Mouse (Mus musculus) gastrocnemius, postnatal 4 days (tissue): ENCODE results near the gene Bsdc1. TPM values are rescaled to one million over a fixed set of nuclear protein-coding genes. Genes with fewer than 3 reads are reported as not detected.
"Not testable (repeated sequence)": the region's sequence is repeated elsewhere in the genome, so short reads cannot be mapped to it uniquely, and the experiment has no call there.

Experiments
- DNase-seq, 2 experiments: peaks; one replicate each; pipeline ENCODE4 v3.0.0; 2021 to 2022; ENCODE audit warnings: low spot score in 2 of 2, mixed read lengths in 2 of 2
- long read RNA-seq, 2 experiments: library from polyadenylated mRNA; stranded (forward); transcript quantifications; one replicate each; pipeline ENCODE4 v2.0.0; 2021
- total RNA-seq, 2 experiments: library from RNA; stranded (reverse); gene quantifications; 2 replicates each; pipeline ENCODE4 v1.2.3; 2021

The Bsdc1 gene
- 10 to 100 TPM; 32.2 to 35.2 TPM for total RNA-seq
- long read RNA-seq, experiment 1, transcript Bsdc1-201 (11 exons, 2,823 nt): major isoform, 15 of 22 reads
- long read RNA-seq, experiment 1, partial matches to known transcripts: 2 of 22 reads
- long read RNA-seq, experiment 1, other reads (novel, unspliced or antisense): 5 of 22 reads
- long read RNA-seq, experiment 2, transcript Bsdc1-201 (11 exons, 2,823 nt): major isoform, 20 of 30 reads
- long read RNA-seq, experiment 2, partial matches to known transcripts: 5 of 30 reads
- long read RNA-seq, experiment 2, other reads (novel, unspliced or antisense): 5 of 30 reads

DNA sequence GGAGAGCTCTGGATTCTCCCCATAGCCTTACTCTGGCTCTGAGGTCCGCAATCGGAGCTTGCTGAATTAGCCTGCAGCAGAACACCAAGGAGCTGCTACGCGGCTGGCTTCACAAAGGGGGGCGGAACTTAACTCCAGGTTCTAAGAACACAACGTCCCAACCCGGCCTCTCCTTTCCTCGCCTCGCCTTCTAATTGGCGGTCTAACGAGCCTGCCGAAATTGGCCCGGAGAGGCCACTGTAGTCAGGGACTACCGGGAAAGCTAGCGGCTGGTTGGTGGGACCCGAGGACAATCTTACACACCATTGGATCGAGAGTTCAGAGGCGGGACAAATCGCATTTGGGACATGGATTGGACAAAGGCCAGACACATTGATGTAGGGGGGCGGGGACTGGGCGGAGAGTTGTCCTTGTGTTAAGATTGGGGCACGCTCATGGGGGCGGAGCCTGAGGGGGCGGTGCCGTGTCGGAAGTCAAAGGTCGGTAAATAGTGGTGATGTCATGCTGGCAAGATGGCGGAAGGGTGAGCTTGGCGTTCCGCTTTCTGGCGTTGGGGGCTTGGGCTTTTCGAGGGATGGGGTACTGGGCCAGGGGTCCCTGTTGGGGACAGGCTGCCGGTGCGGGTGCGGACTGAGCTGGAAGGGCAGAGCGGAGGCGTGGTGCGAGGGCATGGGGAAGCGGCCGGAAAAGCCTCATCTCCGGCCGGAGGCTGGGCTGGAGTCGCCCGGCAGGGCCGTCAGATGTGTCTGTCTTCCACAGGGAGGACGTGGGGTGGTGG, at the start of gene Bsdc1:
Gene Bsdc1 (plus strand): TSS at position 399 of the 778 bp plus-strand sequence.
- DNase-seq: peak; percentile 98 to 99

DNA sequence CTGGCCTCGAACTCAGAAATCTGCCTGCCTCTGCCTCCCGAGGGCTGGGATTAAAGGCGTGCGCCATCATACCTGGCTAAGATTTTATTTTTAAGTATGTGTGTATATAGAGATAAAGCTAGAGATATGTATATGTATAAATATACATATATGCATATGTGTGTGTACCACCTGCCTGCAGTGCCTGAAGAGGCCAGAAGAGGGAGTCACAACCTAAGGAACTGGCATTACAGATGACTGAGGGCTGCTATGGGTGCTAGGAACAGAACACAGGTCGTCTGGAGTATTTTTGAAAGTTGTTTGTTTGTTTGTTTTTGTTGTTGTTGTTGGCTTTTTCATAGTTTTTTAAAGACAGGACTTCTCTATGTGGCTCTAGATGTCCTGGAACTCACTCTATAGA, 45.5 kb upstream of the Bsdc1 start:
- no peak for DNase-seq

DNA sequence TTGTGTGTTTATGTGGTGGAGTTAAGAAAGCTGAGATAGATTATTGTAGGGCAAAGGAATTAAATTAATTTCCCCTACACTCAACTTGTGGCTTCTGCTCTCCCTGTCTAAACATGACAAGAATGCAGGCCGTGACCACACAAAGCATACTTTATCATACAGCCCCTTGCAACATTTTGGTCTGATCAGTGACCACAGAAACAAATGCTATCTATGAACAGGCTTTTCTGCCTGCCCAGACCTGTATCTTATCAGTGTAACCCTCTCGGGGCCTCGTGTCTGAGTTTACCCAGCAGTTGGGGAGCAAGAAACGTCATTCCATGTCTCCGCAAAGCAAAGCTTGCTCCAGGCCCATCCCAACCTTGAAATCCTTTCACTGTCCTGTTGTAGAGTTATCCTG, 44.9 kb upstream of the Bsdc1 start:
- DNase-seq: no peak

DNA sequence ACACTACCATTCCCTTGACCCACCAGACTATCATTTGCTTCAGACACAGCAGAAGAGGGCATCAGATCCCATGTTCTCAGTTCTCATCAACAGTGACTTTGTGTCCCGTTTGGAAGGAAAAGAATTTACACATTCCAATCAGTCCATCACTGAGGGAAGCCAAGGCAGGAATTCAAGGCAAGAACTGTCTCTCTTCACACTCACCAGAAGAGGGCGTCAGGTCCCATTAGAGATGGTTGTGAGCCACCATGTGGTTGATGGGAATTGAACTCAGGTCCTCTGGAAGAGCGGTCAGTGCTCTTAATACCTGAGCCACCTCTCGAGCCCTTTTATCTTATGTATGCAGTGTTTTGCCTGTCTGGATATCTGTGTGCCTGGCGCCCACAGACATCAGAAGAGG, 43.1 kb upstream of the Bsdc1 start:
- DNase-seq: no peak

DNA sequence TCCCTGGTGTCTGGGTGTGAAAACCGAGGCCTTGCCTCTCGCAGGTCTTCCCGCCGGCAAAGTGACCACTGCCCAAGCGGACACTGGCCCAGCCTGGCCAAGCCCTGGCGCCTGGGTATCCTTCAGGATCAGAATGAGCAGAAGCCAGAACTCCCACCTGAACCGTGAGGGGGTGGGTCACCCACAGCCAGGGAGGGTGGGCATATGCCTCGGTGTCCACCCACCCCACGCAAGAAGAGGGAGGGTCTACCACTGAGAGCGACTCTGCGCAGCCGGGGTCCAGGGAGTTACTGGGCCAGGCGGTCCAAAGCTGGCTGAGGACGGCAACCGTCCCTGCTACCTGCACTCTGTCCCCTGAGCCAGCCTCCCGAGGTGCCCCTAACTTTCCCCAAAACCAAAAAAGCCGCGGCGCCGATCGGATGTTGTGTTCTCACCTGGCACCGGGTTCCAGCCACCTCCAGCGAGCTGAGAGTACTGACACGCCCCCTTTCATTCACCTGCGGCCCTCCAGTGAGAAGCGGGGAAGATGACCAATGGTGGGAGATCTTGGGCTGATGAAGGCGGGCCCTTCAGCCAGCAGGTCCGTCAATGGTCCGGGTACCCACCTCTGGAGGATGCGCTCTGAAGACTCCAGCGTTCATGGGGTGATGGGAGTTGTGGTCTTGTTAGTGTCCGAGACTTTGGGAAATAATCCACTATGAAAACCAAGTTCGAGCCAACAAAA, 20.9 kb upstream of the Bsdc1 start, which contains the start of gene Zbtb8b:
Gene Zbtb8b (minus strand): TSS at position 514 of the 724 bp plus-strand sequence.
- DNase-seq: no peak

DNA sequence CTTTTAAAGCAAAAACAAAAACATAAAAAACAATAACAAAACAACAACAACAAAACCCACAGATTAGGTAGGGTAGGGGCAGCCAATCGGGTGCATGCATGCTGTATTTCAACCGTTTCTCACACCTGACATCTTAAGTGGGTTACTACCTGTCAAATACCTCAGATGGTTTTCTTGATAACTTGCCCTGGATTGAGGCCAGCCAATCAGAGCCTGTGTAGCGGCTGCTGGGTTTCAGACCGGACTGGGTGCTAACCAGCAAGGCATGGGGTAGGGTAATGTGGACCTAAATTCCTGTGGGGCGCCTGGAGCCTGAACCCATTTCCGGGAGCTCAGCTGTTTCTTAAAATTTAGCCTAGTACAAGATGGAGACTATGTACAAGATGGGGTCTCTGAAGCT, 20.2 kb upstream of the Bsdc1 start:
- no peak for DNase-seq

DNA sequence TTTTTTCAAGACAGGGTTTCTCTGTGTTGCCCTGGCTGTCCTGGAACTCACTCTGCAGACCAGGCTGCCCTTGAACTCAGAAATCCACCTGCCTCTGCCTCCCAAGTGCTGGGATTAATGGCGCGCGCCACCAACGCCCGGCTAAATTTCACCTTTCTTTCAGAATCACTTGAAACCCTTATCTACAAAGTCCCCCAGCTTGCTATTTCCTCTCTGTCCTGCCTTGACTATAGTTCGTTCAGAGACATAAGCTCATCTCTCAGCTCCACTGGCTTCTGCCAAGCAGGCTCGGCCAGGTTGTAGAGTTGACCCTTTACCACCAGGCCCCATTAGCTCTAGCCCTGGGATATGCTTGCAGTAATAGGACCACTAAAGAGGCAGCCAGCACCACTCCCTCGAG, 14.0 kb upstream of the Bsdc1 start:
- no peak for DNase-seq

DNA sequence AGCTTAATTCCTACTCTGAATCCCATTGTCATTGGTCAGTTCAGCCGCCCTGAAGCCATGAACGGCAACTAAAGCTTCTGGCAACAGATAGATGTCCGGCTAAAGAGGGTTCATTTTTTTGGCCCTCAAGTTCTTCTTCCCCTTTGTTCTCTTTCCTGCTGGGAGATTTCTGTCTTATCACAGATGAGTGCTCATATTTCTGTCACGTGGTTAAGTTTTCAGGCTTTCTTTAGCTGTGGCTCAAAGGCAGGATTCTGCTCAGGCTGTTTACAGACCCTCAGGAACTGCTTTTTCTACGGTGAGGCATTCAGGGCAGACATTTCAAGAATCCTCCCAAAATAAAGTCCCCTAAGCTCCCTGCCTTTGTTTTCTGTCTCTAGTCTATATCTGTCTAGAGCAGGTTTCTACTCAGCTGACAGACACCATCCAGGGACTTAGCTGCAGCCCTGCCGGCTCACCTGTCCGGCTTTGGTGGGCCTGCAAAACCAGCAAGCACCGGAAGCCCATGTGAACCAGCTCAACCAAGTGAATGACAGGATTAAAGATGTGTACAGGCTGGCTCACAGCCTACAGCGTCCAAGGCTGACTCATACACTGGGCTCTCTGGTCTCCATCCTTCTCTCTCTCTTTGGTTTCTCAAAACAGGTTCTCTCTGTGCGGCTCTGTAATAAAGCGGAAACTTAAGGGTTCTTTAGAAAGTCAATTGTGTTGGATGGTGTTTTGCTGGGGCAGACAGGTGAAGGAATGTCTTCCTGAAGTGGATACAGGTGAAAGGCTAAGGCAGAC, 13.4 kb upstream of the Bsdc1 start:
- DNase-seq: no peak

DNA sequence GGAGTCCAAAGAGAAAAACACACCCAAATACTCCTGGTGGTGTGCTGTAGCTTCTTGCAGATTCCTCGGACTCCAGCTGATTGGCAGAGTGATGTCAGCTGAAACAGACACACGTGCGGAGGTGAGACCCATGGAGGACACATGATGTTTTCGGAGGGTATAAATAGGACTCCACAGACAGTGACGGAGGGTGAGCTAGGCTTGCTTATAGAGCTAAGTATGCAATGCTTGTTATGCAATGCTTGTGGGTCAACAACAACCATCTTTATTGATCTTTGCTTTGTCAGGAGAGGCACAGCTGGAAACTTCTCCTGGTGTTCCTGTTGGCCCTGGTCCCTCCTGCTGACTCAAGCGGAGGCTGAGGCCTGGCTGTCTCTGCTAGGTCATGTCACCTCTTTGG, 12.7 kb upstream of the Bsdc1 start:
- DNase-seq: no peak

DNA sequence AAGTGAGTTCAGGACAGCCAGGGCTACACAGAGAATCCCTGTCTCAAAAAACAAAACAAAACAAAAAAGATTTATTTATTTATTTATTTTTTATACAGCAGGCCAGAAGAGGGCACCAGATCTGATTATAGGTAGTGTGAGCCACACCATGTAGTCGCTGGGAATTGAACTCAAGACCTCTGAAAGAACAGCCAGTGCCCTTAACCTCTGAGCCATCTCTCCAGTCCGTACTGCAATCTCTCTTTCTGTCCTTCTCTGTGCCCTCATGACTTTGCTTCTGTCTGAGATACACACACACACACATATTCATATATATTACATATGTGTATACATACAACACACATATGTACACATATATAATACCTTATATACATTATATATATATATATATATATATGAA, 10.5 kb upstream of the Bsdc1 start:
- DNase-seq: no peak

DNA sequence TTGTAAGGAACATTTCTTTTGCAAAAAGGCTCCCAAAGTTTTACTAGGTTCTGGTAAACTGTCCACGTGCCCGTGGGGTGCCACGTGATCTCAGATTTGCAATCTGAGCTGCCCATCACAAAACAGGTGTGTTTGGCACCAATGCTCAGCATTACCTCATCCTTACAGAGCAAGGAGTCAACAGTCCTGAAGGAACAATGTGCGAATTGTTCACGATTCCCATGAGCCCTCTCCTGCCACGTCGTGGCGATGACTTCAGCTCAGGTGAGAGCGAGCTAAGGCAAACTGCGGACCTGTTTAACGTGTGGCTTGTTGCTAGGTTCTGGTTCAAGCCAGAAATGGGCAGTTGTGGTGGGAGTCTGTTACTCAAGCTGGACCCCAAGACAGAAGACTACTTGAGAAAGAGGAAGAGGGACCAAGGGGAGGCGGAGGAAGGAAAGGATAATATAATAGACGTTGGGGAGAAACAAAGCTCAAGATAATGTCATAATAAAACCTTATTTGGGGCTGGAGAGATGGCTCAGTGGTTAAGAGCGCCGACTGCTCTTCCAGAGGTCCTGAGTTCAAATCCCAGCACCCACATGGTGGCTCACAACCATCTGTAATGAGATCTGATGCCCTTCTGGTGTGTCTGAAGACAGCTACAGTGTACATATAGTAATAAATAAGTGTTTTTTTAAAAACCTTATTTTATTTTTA, 9.8 kb upstream of the Bsdc1 start:
- DNase-seq: no peak

DNA sequence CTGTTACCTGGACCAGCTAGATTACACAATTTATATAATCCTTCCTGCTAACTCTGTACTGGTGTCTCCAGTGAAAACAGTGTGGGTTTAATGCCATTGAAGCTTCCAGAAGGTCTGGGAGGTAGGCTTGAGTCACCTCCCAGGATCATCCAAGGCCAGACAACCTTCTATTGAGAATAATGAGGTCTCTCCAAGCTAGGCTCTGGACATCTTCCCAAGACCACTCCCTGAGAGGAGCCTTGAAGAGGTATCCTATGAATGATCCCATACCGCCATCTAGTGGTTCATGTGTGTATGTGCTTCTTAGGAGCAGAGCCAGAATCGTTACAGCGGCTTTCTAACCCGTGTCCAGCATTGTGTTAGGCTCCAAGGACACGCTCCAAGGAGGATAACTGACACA, 6.1 kb upstream of the Bsdc1 start:
- peak in 1 of 2 experiments; percentile 60 for DNase-seq

DNA sequence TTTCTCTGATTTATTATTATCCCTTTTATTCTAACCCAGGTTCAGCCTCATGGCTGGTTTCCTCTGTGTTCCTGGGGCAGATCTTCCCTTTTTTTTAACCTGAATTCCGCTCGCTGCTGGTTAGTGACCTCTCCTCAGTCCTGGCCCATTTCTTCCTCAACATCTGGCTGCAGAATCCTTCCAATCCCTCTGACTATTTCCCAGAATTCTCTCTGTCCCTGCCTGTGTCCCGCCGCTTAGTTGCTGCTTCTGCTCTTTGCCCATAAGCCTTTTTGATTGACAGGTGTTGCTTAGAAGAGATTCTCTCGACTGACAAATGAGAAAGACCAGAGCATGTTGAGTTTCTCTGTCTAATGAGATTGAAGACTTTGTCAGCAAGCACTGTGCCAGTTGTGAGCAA, 5.3 kb upstream of the Bsdc1 start:
- DNase-seq: no peak

DNA sequence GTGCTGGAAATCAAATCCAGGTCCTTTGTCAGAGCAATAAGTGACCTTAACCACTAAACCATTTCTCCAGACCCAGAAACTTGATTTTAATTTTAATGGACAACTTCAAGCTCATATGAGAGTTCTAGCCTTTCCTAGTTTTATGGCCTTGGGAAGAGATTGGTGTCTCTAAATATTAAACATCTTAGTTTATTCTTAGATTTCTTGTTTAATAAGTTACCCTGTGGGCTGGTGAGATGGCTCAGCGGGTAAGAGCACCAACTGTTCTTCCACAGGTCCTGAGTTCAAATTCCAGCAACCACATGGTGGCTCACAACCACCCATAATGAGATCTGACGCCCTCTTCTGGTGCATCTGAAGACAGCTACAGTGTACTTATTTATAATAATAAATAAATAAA, 4.1 kb upstream of the Bsdc1 start:
- DNase-seq: not testable (repeated sequence)

DNA sequence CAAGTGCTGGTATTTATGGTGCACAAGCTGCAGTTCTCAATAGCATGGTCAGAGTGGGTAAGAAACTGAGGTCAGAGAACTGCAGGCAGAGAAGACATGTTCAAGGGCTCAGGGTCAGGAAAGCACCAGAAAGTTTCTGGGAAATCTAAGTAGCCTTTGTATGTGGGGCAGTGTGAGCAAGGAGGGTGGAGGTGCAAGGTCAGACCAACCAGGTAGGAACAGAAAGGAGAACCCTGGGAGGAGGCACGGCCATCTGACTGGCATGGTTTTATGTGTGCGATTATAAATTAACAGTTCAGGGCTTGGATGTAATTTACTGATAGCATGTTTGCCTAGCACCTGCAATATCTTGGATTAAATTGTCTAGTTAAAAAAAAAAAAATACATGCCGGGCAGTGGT, 1.7 kb upstream of the Bsdc1 start:
- no peak for DNase-seq

DNA sequence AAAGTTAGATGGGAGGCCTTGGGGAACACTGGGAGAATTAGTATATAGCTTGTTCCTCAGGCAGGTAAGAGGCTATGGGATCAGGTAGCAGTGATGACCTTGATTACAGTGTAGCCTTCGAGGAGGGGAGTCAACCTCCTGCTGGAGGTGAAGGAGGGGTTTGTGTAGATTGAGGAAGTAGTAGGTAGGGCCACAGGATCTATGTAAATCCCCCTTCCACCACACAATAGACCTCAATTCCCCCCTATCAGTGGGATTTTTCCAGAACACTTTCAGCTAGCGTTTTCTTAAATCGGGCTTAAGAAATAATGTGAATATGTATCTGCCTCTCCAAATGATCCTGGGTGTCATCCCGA, 576 bp upstream of the Bsdc1 start:
- DNase-seq: no peak

DNA sequence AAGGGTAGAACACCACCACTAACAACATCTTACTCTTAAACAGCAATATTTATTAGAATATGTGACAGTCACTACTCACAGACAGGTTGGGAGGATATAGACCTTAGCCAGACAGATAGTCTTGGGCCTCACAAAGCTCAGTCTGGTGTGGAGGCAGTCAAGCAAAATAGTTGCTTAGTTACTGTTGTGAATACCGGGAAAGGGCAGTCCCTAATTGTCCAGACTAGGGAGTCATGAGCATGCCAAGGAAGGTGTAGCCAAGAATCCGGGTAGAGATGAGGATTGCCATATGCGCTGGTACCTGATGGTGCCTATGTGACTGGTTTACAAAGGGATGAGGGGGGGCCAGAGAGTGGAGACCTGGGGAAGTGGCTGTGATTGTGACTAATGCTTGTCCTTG, 737 bp downstream of the Bsdc1 start:
- no peak for DNase-seq

DNA sequence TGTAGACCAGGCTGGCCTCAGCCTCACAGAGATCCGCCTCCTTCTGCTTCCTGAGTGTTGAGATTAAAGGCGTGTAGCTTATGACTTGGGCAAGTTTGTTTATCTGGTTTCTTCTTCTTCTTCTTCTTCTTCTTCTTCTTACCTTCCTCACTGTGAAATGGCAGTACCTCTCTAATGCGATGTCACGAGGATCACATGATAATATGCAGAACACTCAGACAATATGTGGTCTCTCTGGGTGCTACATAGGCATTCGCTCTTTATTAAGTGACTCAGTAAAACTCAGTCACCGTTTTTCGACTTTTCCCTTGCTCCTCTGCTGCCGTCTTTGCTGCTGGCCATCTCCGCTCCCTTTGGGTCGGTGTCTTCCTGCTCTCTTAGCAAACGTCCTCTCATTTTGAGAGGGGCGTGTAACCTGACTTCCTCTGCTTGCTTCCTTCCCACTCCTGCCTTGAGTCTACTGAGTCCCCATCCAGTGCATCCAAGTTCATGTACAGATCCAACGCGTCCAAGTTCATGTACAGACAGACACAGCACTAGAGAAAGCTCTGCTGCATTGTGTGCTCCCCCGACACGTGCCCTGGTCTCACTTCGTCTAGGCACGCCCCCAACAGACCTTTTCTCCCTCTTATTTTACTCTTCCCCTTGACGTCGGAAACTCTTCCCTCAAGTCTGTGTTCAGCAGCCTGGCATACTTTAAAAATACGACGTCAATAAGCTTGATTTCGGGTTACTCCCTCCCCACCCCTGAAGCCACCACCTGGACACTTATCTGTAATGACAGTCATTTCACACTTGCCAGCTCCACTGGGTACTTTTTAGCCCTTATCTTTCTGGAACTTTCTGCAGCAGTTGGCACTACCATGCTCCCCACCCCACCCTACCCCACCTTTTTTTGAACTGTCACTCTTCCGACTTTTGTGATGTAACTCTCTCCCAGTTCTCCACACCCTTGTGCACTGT, 2.0 kb downstream of the Bsdc1 start:
- no peak for DNase-seq

DNA sequence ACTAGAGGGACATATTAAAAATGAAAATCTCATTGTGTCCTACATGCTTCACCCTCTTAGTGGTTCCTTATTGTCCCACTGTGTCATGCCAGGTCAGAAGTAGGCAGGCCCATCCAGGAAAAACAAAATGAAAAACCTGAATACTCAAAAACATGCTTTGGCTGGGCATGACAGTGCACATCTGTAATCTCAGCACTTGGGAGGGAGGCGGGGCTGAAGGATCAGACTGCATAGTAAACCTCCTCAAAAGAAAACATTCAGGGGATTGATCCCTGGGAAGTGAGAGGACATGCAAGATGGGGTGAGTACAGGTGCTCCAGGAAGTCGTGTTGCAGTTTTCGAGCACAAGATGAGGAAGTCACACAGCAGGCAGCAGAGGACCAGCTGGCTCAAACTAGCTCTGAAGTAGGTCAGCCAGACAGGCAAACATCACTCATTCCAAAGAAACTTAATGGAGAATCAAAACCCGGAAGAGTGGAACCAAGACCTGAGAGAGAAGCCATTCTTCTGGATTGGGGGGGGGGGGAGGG, 3.0 kb downstream of the Bsdc1 start:
- no peak for DNase-seq
